Mouse (Mus musculus) spleen, postnatal 10 days (tissue): ENCODE measurements at regions not wholly inside any gene's neighbourhood (a gene's known extent, or its start where the extent isn't known, plus 50 kb on each side); places are given as distances from the start of the nearest gene placed in this dataset.
A peak's percentile ranks its signal among the peaks of the same experiment; 100 is the strongest.
"Not testable (repeated sequence)": the region's sequence is repeated elsewhere in the genome, so short reads cannot be mapped to it uniquely, and the experiment has no call there.

Experiments used
- DNase-seq, 2 experiments: peaks; one replicate each; pipeline ENCODE4 v3.0.0; 2021 to 2022; ENCODE audit warnings: low spot score in 2 of 2

GRCm38 (mm10) chr17:94866630-94867029 is 116.8 kb upstream of the Mettl4 start:
- DNase-seq = no peak

- DNase-seq = peak; percentile 62 to 73
Measured at GRCm38 (mm10) chr17:94864531-94865318, 114.9 kb upstream of the Mettl4 start.

- not testable (repeated sequence) for DNase-seq
Measured at GRCm38 (mm10) chr17:94854698-94855097, 104.9 kb upstream of the Mettl4 start.

GRCm38 (mm10) chr17:94834446-94835117 is 84.8 kb upstream of the Mettl4 start:
- DNase-seq = peak; percentile 57 to 76

- not testable (repeated sequence) for DNase-seq
Measured at GRCm38 (mm10) chr17:94834067-94834445, 84.2 kb upstream of the Mettl4 start.

GRCm38 (mm10) chr17:94826415-94826814 is 76.6 kb upstream of the Mettl4 start:
- not testable (repeated sequence) for DNase-seq

GRCm38 (mm10) chr17:94808758-94809157 is 58.9 kb upstream of the Mettl4 start:
- DNase-seq = no peak
